Mouse (Mus musculus): Measurements from ENCODE around the gene B4galnt4. TPM values are rescaled to one million over a fixed set of nuclear protein-coding genes. Genes with fewer than 3 reads are reported as not detected.

The B4galnt4 gene
- polyA plus RNA-seq, 1 experiment = not detected

GRCm38 (mm10) chr7:141040867-141041606 lies 19.9 kb upstream of the B4galnt4 start:
- H3K27ac ChIP-seq (ENCODE audit: insufficient read depth, low read depth, low read length) = no peak overlapping the region
- no peak for TF ChIP-seq CTCF (IDR thresholded peaks at IDR 0.05; ENCODE audit: insufficient read depth, low read depth, low read length)
- no peak for TF ChIP-seq POLR2A (IDR thresholded peaks at IDR 0.05; ENCODE audit: insufficient read depth, low read depth, low read length)
- WGBS = 40% methylated on average over 7 of the region's 9 CpGs
- no peaks in the 10 kb centered on the region; the same call in 1 of the 2 replicates for H3K4me1 ChIP-seq (ENCODE audit: control insufficient read depth, insufficient read depth, low read length)
- H3K4me3 ChIP-seq (ENCODE audit: insufficient read depth, low read depth, low read length) = no peak overlapping the region

GRCm38 (mm10) chr7:141041661-141042060 lies 19.2 kb upstream of the B4galnt4 start:
- H3K4me1 ChIP-seq (ENCODE audit: control insufficient read depth, insufficient read depth, low read length) = no peaks in the 10 kb centered on the region; the same call in 1 of the 2 replicates
- WGBS = 20% methylated on average over 5 of the region's 5 CpGs
- H3K27ac ChIP-seq (ENCODE audit: insufficient read depth, low read depth, low read length) = no peak overlapping the region
- H3K4me3 ChIP-seq (ENCODE audit: insufficient read depth, low read depth, low read length) = no peak overlapping the region
- TF ChIP-seq CTCF (IDR thresholded peaks at IDR 0.05; ENCODE audit: insufficient read depth, low read depth, low read length) (no peak), POLR2A (IDR thresholded peaks at IDR 0.05; ENCODE audit: insufficient read depth, low read depth, low read length) (no peak)

- 86% methylated on average over 4 of the region's 4 CpGs for WGBS
- Histone ChIP-seq H3K27ac (ENCODE audit: insufficient read depth, low read depth, low read length) (no peak overlapping the region), H3K4me3 (ENCODE audit: insufficient read depth, low read depth, low read length) (no peak overlapping the region), H3K4me1 (ENCODE audit: control insufficient read depth, insufficient read depth, low read length) (peaks cover 5% of the 10 kb centered on the region)
- TF ChIP-seq CTCF (IDR thresholded peaks at IDR 0.05; ENCODE audit: insufficient read depth, low read depth, low read length) (no peak), POLR2A (IDR thresholded peaks at IDR 0.05; ENCODE audit: insufficient read depth, low read depth, low read length) (no peak)
Measured at GRCm38 (mm10) chr7:141042539-141042938, 18.4 kb upstream of the B4galnt4 start.

DNA sequence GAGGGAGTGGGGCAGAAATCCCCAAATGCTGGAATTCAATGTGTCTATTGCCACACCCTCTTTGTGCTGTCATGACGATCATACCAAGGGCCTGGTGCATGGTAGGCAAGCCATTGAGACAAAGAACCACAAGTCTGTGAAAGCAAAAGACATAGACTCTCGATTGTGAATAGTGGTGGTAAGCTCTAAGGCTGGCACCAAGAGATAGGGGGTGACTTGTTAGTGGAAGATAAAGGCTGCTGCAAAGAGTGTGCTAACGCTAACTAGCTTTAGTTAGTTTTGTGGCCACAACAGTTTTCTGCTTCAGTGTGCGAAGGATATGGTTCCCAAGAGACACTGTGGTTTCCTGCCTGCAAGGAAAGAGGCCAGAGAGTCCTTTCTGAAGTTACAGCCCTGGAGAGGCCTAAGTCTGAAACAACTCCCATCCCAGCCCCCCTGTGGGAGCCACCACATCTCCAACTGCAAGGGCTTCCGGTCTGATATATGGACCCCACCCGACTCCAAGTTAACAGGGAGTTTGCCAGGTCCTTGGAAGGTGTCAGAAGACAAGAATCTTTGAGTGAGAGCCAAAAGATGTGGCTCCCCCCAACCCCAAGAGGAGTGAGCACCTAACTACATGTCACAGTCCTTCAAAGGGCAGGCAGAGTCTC lies 13.8 kb upstream of the B4galnt4 start:
- WGBS = 72% methylated on average over 6 of the region's 6 CpGs
- no peak overlapping the region for H3K27ac ChIP-seq (ENCODE audit: insufficient read depth, low read depth, low read length)
- no peak overlapping the region for H3K4me3 ChIP-seq (ENCODE audit: insufficient read depth, low read depth, low read length)
- no peak for TF ChIP-seq CTCF (IDR thresholded peaks at IDR 0.05; ENCODE audit: insufficient read depth, low read depth, low read length)
- TF ChIP-seq POLR2A (IDR thresholded peaks at IDR 0.05; ENCODE audit: insufficient read depth, low read depth, low read length) = no peak
- peaks cover 8% of the 10 kb centered on the region for H3K4me1 ChIP-seq (ENCODE audit: control insufficient read depth, insufficient read depth, low read length)

DNA sequence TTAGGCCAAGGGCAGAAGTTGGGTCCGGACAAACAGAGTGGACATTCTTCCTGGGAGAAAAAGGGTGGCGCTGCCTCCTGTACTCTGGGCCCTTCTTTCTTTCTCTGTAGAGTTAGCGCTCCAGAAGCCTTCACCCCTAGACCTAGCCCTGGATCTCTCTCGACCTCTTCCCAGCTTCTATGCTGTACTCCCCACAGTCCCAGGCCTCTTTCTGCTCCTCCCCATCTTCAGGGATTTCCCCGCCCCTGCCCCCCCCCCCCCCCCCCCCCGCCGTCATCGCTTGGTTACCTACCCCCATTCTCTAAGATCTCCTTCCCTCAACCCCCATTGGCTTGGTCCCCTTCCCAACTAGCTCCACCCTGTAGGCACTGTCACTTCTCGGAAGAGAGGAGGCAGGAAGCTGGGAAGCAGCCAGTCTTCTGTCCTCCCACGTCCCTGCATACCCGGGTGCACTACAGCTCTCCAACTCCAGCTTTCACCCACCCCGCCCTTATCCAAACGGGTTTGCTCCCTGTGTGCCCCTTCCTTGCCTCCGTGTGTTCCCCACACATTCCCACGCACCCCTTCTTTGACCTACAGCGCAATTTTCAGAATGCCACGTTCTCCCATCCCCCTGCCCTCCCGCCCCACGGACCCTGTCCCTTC lies 13.2 kb upstream of the B4galnt4 start:
- Histone ChIP-seq H3K4me3 (ENCODE audit: insufficient read depth, low read depth, low read length) (peak overlapping the region; percentile 36), H3K27ac (ENCODE audit: insufficient read depth, low read depth, low read length) (no peak overlapping the region; the same call in 1 of the 2 replicates), H3K4me1 (ENCODE audit: control insufficient read depth, insufficient read depth, low read length) (peaks cover 8% of the 10 kb centered on the region)
- WGBS = 11% methylated on average over 17 of the region's 19 CpGs
- no peak for TF ChIP-seq CTCF (IDR thresholded peaks at IDR 0.05; ENCODE audit: insufficient read depth, low read depth, low read length)
- no peak for TF ChIP-seq POLR2A (IDR thresholded peaks at IDR 0.05; ENCODE audit: insufficient read depth, low read depth, low read length)

DNA sequence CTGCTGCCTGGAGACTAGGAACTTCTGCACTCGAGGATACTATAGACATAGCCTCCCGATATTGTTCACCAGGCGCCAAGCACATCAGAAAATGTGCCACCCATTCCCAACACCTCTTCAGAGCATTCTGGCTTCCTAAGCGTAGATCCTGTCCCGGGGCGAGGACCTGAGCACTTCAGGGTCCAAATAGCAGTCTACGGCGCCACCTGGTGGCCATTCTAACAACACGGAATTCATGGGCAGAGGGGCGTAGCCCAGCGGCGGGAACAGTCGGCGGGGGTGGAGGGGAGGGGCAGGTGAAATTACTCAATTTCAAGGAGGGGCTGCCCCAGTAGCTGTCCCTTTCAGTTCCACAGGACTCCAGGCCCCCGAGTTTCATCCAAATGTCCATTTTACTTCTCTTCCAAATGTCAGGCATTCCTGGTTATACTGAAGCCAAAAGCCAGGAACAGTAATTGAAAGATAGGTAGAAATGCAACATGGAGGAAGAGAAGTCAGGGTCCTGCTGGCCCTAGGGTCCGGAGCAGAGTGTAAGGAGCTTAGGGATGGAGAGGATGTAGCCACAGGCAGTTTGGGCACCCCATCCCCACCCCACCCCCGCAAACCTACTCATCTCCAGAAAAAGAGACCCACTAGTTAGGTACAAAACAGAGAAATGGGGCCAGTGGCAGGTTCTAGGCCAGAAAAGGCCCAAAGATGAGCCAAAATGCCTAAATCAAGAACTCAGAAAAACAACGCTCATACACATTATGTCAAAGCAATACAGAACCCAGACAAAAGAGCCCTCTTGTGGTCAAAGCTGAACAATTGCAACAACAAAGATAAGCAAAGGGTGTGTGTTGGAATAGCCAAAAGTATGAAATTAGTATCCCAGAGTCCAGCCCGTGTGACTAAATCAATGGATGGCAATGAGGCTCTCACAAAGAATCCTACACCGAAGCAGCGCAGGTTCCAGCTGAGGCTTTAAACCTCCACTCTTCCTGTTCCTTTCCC lies 12.4 kb upstream of the B4galnt4 start:
- no peak for TF ChIP-seq POLR2A (IDR thresholded peaks at IDR 0.05; ENCODE audit: insufficient read depth, low read depth, low read length)
- TF ChIP-seq CTCF (IDR thresholded peaks at IDR 0.05; ENCODE audit: insufficient read depth, low read depth, low read length) = peak; percentile 96
- WGBS = 7% methylated on average over 21 of the region's 21 CpGs
- Histone ChIP-seq H3K4me3 (ENCODE audit: insufficient read depth, low read depth, low read length) (peak overlapping the region; percentile 36), H3K4me1 (ENCODE audit: control insufficient read depth, insufficient read depth, low read length) (peaks cover 8% of the 10 kb centered on the region), H3K27ac (ENCODE audit: insufficient read depth, low read depth, low read length) (no peak overlapping the region)

DNA sequence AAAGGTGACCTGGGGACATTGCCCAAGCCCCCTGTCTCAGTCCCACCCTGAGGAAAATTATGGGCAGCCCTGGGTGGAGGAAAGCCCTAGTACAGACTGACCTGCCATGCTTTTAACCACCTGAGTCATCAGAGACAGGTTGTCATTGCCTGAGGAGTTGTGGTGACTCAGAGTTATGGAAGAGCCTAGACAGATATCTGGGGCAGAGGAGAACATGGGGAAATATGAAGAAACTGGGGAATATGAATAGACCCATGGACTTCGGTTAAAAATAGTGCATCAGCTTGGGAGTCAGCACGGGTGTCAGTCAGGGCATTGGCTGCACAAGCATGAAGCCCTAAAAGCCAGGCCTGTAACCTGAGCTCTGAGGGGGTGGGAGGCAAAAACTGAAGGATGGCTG lies 11.6 kb upstream of the B4galnt4 start:
- TF ChIP-seq CTCF (IDR thresholded peaks at IDR 0.05; ENCODE audit: insufficient read depth, low read depth, low read length) (no peak), POLR2A (IDR thresholded peaks at IDR 0.05; ENCODE audit: insufficient read depth, low read depth, low read length) (no peak)
- 87% methylated on average over 2 of the region's 2 CpGs for WGBS
- H3K4me1 ChIP-seq (ENCODE audit: control insufficient read depth, insufficient read depth, low read length) = peaks cover 8% of the 10 kb centered on the region
- no peak overlapping the region for H3K4me3 ChIP-seq (ENCODE audit: insufficient read depth, low read depth, low read length)
- no peak overlapping the region for H3K27ac ChIP-seq (ENCODE audit: insufficient read depth, low read depth, low read length)

DNA sequence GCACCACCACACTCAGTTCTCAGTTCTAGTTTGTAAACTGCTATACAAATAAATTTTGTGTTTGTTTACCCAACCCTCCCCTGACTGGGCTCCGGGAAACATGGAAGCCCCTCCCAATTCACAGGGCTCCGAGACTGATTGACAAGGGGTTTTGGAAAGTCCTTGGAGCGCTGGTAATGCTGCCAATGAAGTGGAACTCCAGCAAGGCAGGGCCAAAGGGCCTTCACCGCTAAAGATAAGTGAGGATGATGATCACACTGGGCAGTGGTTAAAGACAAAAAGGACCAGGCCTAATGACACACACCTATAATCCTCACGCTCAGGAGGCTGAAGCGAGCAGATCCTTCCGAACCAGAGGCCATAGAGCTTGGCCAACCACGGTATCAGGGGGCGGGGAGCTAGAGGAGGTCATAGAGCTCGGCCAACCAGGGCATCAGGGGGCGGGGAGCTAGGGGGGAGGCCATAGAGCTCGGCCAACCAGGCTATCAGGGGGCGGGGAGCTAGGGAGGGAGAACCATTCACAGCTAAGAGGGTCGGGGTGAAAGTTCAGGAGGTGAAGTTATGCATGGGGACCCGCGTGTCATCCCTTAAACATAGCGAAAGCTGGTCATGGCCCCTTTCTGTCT lies 9.7 kb upstream of the B4galnt4 start:
- 77% methylated on average over 17 of the region's 17 CpGs for WGBS
- H3K27ac ChIP-seq (ENCODE audit: insufficient read depth, low read depth, low read length) = no peak overlapping the region
- TF ChIP-seq POLR2A (IDR thresholded peaks at IDR 0.05; ENCODE audit: insufficient read depth, low read depth, low read length) = no peak
- no peak for TF ChIP-seq CTCF (IDR thresholded peaks at IDR 0.05; ENCODE audit: insufficient read depth, low read depth, low read length)
- no peak overlapping the region for H3K4me3 ChIP-seq (ENCODE audit: insufficient read depth, low read depth, low read length)
- peaks cover 8% of the 10 kb centered on the region for H3K4me1 ChIP-seq (ENCODE audit: control insufficient read depth, insufficient read depth, low read length)
